Comparison of ENCODE assay signal across 18 mouse cellular contexts in genomic region chr2:83883850-83884420, GRCm38 (mm10). TPM values are rescaled to one million over a fixed set of nuclear protein-coding genes. Genes with fewer than 3 reads are reported as not detected.
"Had no signal": no experiment of that assay in that cellular context is flagged by ENCODE, and none has a peak within 500 bp of the region (broad histone marks: within the 10 kb centered on the region; RNA-seq: fewer than 3 reads in every experiment).

No protein-coding gene starts in this region.

- DNase-seq: left cerebral cortex, postnatal 4 days; lung, embryonic 14.5 days; lung, postnatal 10 days; lung, postnatal 4 days; thymus, postnatal 14 days had no signal

- ATAC-seq: intestine, embryonic 15.5 days; midbrain, embryonic 16.5 days had no signal

RNA-seq across cellular contexts. Expression of gene Zswim2, which starts 57.1 kb away (rescaled TPM):
- total RNA-seq: layer of hippocampus, adult 2 months; layer of hippocampus, postnatal 10 days; megakaryocyte, adult 5-6 weeks had no signal
- polyA plus RNA-seq: intestine, embryonic 15.5 days; kidney, embryonic 15.5 days; limb, embryonic 13.5 days; liver, embryonic 11.5 days; liver, embryonic 16.5 days; lung, embryonic 14.5 days; midbrain, embryonic 10.5 days; midbrain, embryonic 16.5 days; neural tube, embryonic 13.5 days; stomach, postnatal 0 days; urinary bladder, adult 2 months had no signal
